Mouse (Mus musculus) liver, embryonic 14.5 days (tissue): ENCODE measurements around the gene Gon7. TPM values are rescaled to one million over a fixed set of nuclear protein-coding genes. Genes with fewer than 3 reads are reported as not detected.

Experiments
- ATAC-seq: fragments of 200-750 bp; cut with Nextera tagmentation; 2 replicates; pipeline ENCODE4 v1.8.0; 2017; ENCODE audit warnings: moderate number of reproducible peaks, mild to moderate bottlenecking, moderate library complexity; ENCODE audit not compliant: insufficient read depth
- DNase-seq, 3 experiments: peaks; one replicate each; pipeline ENCODE4 v3.0.0-alpha.2; 2012 to 2013; ENCODE audit warnings: low read depth in 3 of 3, low spot score in 3 of 3
- H3K27ac ChIP-seq: fragments of 300-500 bp; sonication (generic); 2 replicates; pipeline ENCODE4 v1.5.1; 2014; ENCODE audit warnings: moderate library complexity, mild to moderate bottlenecking, control low read depth, inconsistent platforms
- H3K27me3 ChIP-seq: fragments of 300-500 bp; sonication (generic); 2 replicates; pipeline ENCODE4 v1.6.1; 2014; ENCODE audit warnings: mild to moderate bottlenecking, low read length, moderate library complexity; ENCODE audit not compliant: control insufficient read depth, insufficient read depth
- H3K36me3 ChIP-seq: fragments of 300-500 bp; sonication (generic); replicated peaks from 2 replicates; pipeline ENCODE4 v1.6.1; 2014; ENCODE audit warnings: low read depth; ENCODE audit not compliant: control insufficient read depth, insufficient read depth
- H3K4me1 ChIP-seq, 2 experiments: fragments of 200-500 bp in 1 of 2; fragments of 300-500 bp in 1 of 2; sonication (generic) in 1 of 2; replicated peaks; 2 replicates each; pipeline ENCODE4 v1.6.1; 2012 to 2014; ENCODE audit warnings: antibody characterized with exemption in 1 of 2, inconsistent platforms in 1 of 2, low read length in 1 of 2; ENCODE audit not compliant: control insufficient read depth in 2 of 2, insufficient read depth in 2 of 2
- H3K4me2 ChIP-seq: fragments of 300-500 bp; sonication (generic); 2 replicates; pipeline ENCODE4 v1.6.1; 2014; ENCODE audit warnings: low read depth, mild to moderate bottlenecking, control low read depth, moderate library complexity
- H3K4me3 ChIP-seq, 2 experiments: fragments of 200-500 bp in 1 of 2; fragments of 300-500 bp in 1 of 2; sonication (generic) in 1 of 2; 2 replicates each; pipeline ENCODE4 v1.5.1; 2012 to 2014; ENCODE audit warnings: low read depth in 2 of 2, low read length in 2 of 2, mild to moderate bottlenecking in 2 of 2, control low read depth in 1 of 2, inconsistent platforms in 1 of 2, moderate library complexity in 1 of 2; ENCODE audit not compliant: insufficient read depth in 1 of 2
- H3K9ac ChIP-seq: fragments of 300-500 bp; sonication (generic); replicated peaks from 2 replicates; pipeline ENCODE4 v1.6.1; 2014; ENCODE audit warnings: mild to moderate bottlenecking, control low read depth, moderate library complexity
- H3K9me3 ChIP-seq: fragments of 300-500 bp; sonication (generic); 2 replicates; pipeline ENCODE4 v1.6.1; 2016; ENCODE audit warnings: low read length, mixed read lengths; ENCODE audit not compliant: control insufficient read depth
- CTCF ChIP-seq: IDR thresholded peaks from 2 replicates; pipeline ENCODE4 v1.5.1; 2016; ENCODE audit warnings: antibody characterized with exemption, low read depth, control low read depth
- EP300 ChIP-seq: IDR thresholded peaks from 2 replicates; pipeline ENCODE4 v1.6.1; 2016; ENCODE audit warnings: antibody characterized with exemption, low read depth
- WGBS: fragments of 180-500 bp; shearing (Covaris S2); extraction: QIAGEN DNeasy Blood & Tissue Kit; methylation state at CpG from one replicate; pipeline ENCODE4 v1.1.7; 2014; ENCODE audit not compliant: insufficient replicate concordance; 5-methylcytosine and 5-hydroxymethylcytosine counted together
- polyA plus RNA-seq, 2 experiments: library from polyadenylated mRNA; depleted of rRNA in 1 of 2; stranded (reverse) in 1 of 2; unstranded in 1 of 2; fragments of >200 nt; fragmentation: Nextera tagmentation in 1 of 2; extraction: Ambion mirVana in 1 of 2; gene quantifications; 2 replicates each; pipeline versions ENCODE4 v1.2.1 to v1.2.3; 2012 to 2014

Gene Gon7
- polyA plus RNA-seq, 2 experiments = 6.9 to 9.3 TPM

- TF ChIP-seq EP300 (no peak), CTCF (no peak)
- DNase-seq (no peak), ATAC-seq (no peak)
- WGBS = 6% methylated on average over 5 of the region's 5 CpGs
- Histone ChIP-seq H3K9ac (peak overlapping the region; percentile 76), H3K36me3 (peaks cover 13% of the 10 kb centered on the region), H3K4me1 (peaks cover 10 to 12% of the 10 kb centered on the region in 2 experiments), H3K4me2 (peak overlapping the region; percentile 93), H3K9me3 (no peaks in the 10 kb centered on the region), H3K27ac (no peak overlapping the region), H3K27me3 (no peaks in the 10 kb centered on the region), H3K4me3 (peak overlapping the region; percentile 64 to 96)
These were observed 1.3 kb upstream of the Gon7 start for GRCm38 (mm10) chr12:102758936-102759335.

- Histone ChIP-seq H3K27me3 (no peaks in the 10 kb centered on the region), H3K4me2 (peak within 1 kb of the TSS; percentile 97), H3K4me3 (peak within 1 kb of the TSS; percentile 87 to 96), H3K9me3 (no peaks in the 10 kb centered on the region), H3K27ac (peak within 1 kb of the TSS; percentile 67), H3K9ac (peak within 1 kb of the TSS; percentile 79), H3K36me3 (peaks cover 10% of the 10 kb centered on the region), H3K4me1 (peaks cover 10 to 12% of the 10 kb centered on the region in 2 experiments)
- no peak for DNase-seq
- under 1% methylated on average over 10 of the region's 10 CpGs for whole genome bisulfite sequencing
- no peak for TF ChIP-seq CTCF
- no peak for TF ChIP-seq EP300
- no peak for ATAC-seq
These were observed 777 bp upstream of the Gon7 start, which contains the start of gene Gm20604 for GRCm38 (mm10) chr12:102758403-102758756. Gm20604 (minus strand) TSS chr12:102758672.

GRCm38 (mm10) chr12:102757055-102757688 is 431 bp downstream of the Gon7 start:
- TF ChIP-seq EP300 (no peak), CTCF (no peak)
- peak overlapping the region; percentile 97 for H3K4me2 ChIP-seq
- DNase-seq (no peak), ATAC-seq (peak; percentile 78)
- H3K9me3 ChIP-seq = no peaks in the 10 kb centered on the region
- H3K27ac ChIP-seq = peak overlapping the region; percentile 67
- under 1% methylated on average over 46 of the region's 46 CpGs for WGBS
- H3K36me3 ChIP-seq = peaks cover 3% of the 10 kb centered on the region
- H3K4me3 ChIP-seq = peak overlapping the region; percentile 87 to 96
- H3K9ac ChIP-seq = peak overlapping the region; percentile 79
- no peaks in the 10 kb centered on the region for H3K27me3 ChIP-seq
- H3K4me1 ChIP-seq = peaks cover 10 to 12% of the 10 kb centered on the region in 2 experiments

- H3K36me3 ChIP-seq = peaks cover 2% of the 10 kb centered on the region
- peak; percentile 67 for TF ChIP-seq CTCF
- TF ChIP-seq EP300 = no peak
- no peak for ATAC-seq
- peak overlapping the region; percentile 87 to 96 for H3K4me3 ChIP-seq
- no peaks in the 10 kb centered on the region for H3K9me3 ChIP-seq
- no peaks in the 10 kb centered on the region for H3K27me3 ChIP-seq
- WGBS = 72% methylated on average over 7 of the region's 7 CpGs
- no peak overlapping the region for H3K27ac ChIP-seq
- H3K9ac ChIP-seq = peak overlapping the region; percentile 79
- DNase-seq = peak in 2 of 3 experiments; percentile 47 to 49
- H3K4me1 ChIP-seq = peaks cover 10 to 12% of the 10 kb centered on the region in 2 experiments
- peak overlapping the region; percentile 97 for H3K4me2 ChIP-seq
These were observed 1.3 kb downstream of the Gon7 start for GRCm38 (mm10) chr12:102756304-102756703.

GRCm38 (mm10) chr12:102748256-102748655 is 9.3 kb downstream of the Gon7 start:
- Histone ChIP-seq H3K27me3 (no peaks in the 10 kb centered on the region), H3K9me3 (no peaks in the 10 kb centered on the region), H3K27ac (no peak overlapping the region), H3K4me2 (no peak overlapping the region), H3K36me3 (peaks cover 7% of the 10 kb centered on the region), H3K4me3 (no peak overlapping the region), H3K4me1 (peaks cover 3 to 11% of the 10 kb centered on the region in 2 experiments; a peak in 3 of 4 replicates), H3K9ac (no peak overlapping the region)
- no peak for ATAC-seq
- no peak for DNase-seq
- WGBS = 69% methylated on average over 3 of the region's 3 CpGs
- no peak for TF ChIP-seq CTCF
- no peak for TF ChIP-seq EP300
